Mouse (Mus musculus): Measurements from ENCODE around the gene Ccdc106. TPM values are rescaled to one million over a fixed set of nuclear protein-coding genes. Genes with fewer than 3 reads are reported as not detected.

Ccdc106 gene
- total RNA-seq, 2 experiments from 2014 or later: 0.13 TPM; not detected in 1

Other genes starting within 250 kb of the Ccdc106 start
- gene Fam71e2, start 249.3 kb upstream of the Ccdc106 start, total RNA-seq (2015): not detected in 2 replicates
- gene Fam71e2, start 249.3 kb upstream of the Ccdc106 start, total RNA-seq (2017): not detected in 2 replicates
- gene Il11, start 237.7 kb upstream of the Ccdc106 start, total RNA-seq (2015): not detected in 2 replicates
- gene Il11, start 237.7 kb upstream of the Ccdc106 start, total RNA-seq (2017): not detected in 2 replicates
- gene Tmem190, start 237.6 kb upstream of the Ccdc106 start, total RNA-seq (2015): not detected in 2 replicates
- gene Tmem190, start 237.6 kb upstream of the Ccdc106 start, total RNA-seq (2017): not detected in 2 replicates
- 1.3 and 3.0 TPM in 2 replicates for gene Tmem238, start 230.9 kb upstream of the Ccdc106 start, total RNA-seq (2015)
- gene Tmem238, start 230.9 kb upstream of the Ccdc106 start, total RNA-seq (2017): 0.61 and 2.5 TPM in 2 replicates
- gene Rpl28, start 227.7 kb upstream of the Ccdc106 start, total RNA-seq (2015): 1,340 and 1,433 TPM in 2 replicates
- gene Rpl28, start 227.7 kb upstream of the Ccdc106 start, total RNA-seq (2017): 535 and 673 TPM in 2 replicates
- 313 and 324 TPM in 2 replicates for gene Ube2s, start 208.0 kb upstream of the Ccdc106 start, total RNA-seq (2015)
- 178 and 185 TPM in 2 replicates for gene Ube2s, start 208.0 kb upstream of the Ccdc106 start, total RNA-seq (2017)
- gene Shisa7, start 175.9 kb upstream of the Ccdc106 start, total RNA-seq (2015): not detected in 2 replicates
- not detected in 2 replicates for gene Shisa7, start 175.9 kb upstream of the Ccdc106 start, total RNA-seq (2017)
- gene Isoc2b, start 150.3 kb upstream of the Ccdc106 start, total RNA-seq (2015): 6.5 and 9.2 TPM in 2 replicates
- gene Isoc2b, start 150.3 kb upstream of the Ccdc106 start, total RNA-seq (2017): 70.2 and 91.2 TPM in 2 replicates
- gene Isoc2a, start 143.4 kb upstream of the Ccdc106 start, total RNA-seq (2015): 2.3 and 3.0 TPM in 2 replicates
- gene Isoc2a, start 143.4 kb upstream of the Ccdc106 start, total RNA-seq (2017): 5.0 TPM in 2 replicates
- not detected in 2 replicates for gene Gm36210, start 114.0 kb upstream of the Ccdc106 start, total RNA-seq (2015)
- gene Gm36210, start 114.0 kb upstream of the Ccdc106 start, total RNA-seq (2017): not detected in 2 replicates
- gene Zfp628, start 105.3 kb upstream of the Ccdc106 start, total RNA-seq (2015): 6.7 and 7.3 TPM in 2 replicates
- 1.9 and 3.0 TPM in 2 replicates for gene Zfp628, start 105.3 kb upstream of the Ccdc106 start, total RNA-seq (2017)
- gene Nat14, start 98.5 kb upstream of the Ccdc106 start, total RNA-seq (2015): 0.13 and 0.82 TPM in 2 replicates
- gene Nat14, start 98.5 kb upstream of the Ccdc106 start, total RNA-seq (2017): 0.11 and 1.1 TPM in 2 replicates
- gene Ssc5d, start 94.8 kb upstream of the Ccdc106 start, total RNA-seq (2015): not detected in 2 replicates
- gene Ssc5d, start 94.8 kb upstream of the Ccdc106 start, total RNA-seq (2017): 0.04 TPM in 1 of 2 replicates, not detected in the other
- gene Sbk2, start 56.1 kb upstream of the Ccdc106 start, total RNA-seq (2015): not detected in 2 replicates
- not detected in 2 replicates for gene Sbk2, start 56.1 kb upstream of the Ccdc106 start, total RNA-seq (2017)
- gene Sbk3, start 49.4 kb upstream of the Ccdc106 start, total RNA-seq (2015): 0.09 TPM in 1 of 2 replicates, not detected in the other
- not detected in 2 replicates for gene Sbk3, start 49.4 kb upstream of the Ccdc106 start, total RNA-seq (2017)
- 5.7 and 14.9 TPM in 2 replicates for gene Zfp579, start 24.4 kb upstream of the Ccdc106 start, total RNA-seq (2015)
- 0.81 and 0.89 TPM in 2 replicates for gene Zfp579, start 24.4 kb upstream of the Ccdc106 start, total RNA-seq (2017)
- 24.8 and 26.2 TPM in 2 replicates for gene Zfp524, start 6.1 kb upstream of the Ccdc106 start, total RNA-seq (2015)
- gene Zfp524, start 6.1 kb upstream of the Ccdc106 start, total RNA-seq (2017): 13.5 and 13.9 TPM in 2 replicates
- 19.2 and 20.6 TPM in 2 replicates for gene Fiz1, start 5.9 kb upstream of the Ccdc106 start, total RNA-seq (2015)
- 9.3 and 12.1 TPM in 2 replicates for gene Fiz1, start 5.9 kb upstream of the Ccdc106 start, total RNA-seq (2017)
- 0.30 TPM in 1 of 2 replicates, not detected in the other for gene Gm44973, start 5.1 kb upstream of the Ccdc106 start, total RNA-seq (2015)
- not detected in 2 replicates for gene Gm44973, start 5.1 kb upstream of the Ccdc106 start, total RNA-seq (2017)
- gene Zfp865, start 177 bp upstream of the Ccdc106 start, total RNA-seq (2015): 11.9 and 12.0 TPM in 2 replicates
- 13.6 and 14.4 TPM in 2 replicates for gene Zfp865, start 177 bp upstream of the Ccdc106 start, total RNA-seq (2017)
- 0.62 TPM in 1 of 2 replicates, not detected in the other for gene 4632433K11Rik, start 13.6 kb downstream of the Ccdc106 start, total RNA-seq (2015)
- 0.81 TPM in 1 of 2 replicates, not detected in the other for gene 4632433K11Rik, start 13.6 kb downstream of the Ccdc106 start, total RNA-seq (2017)
- gene Zfp784, start 17.9 kb downstream of the Ccdc106 start, total RNA-seq (2015): 2.5 and 3.2 TPM in 2 replicates
- gene Zfp784, start 17.9 kb downstream of the Ccdc106 start, total RNA-seq (2017): 1.7 TPM in 2 replicates
- 0.25 and 1.6 TPM in 2 replicates for gene Zfp580, start 31.0 kb downstream of the Ccdc106 start, total RNA-seq (2015)
- not detected in 2 replicates for gene Zfp580, start 31.0 kb downstream of the Ccdc106 start, total RNA-seq (2017)
- 68.6 and 71.0 TPM in 2 replicates for gene U2af2, start 41.6 kb downstream of the Ccdc106 start, total RNA-seq (2015)
- 153 and 170 TPM in 2 replicates for gene U2af2, start 41.6 kb downstream of the Ccdc106 start, total RNA-seq (2017)
- 74.6 and 79.4 TPM in 2 replicates for gene Epn1, start 59.7 kb downstream of the Ccdc106 start, total RNA-seq (2015)
- gene Epn1, start 59.7 kb downstream of the Ccdc106 start, total RNA-seq (2017): 76.4 and 88.9 TPM in 2 replicates
- not detected in 2 replicates for gene Rfpl4, start 96.4 kb downstream of the Ccdc106 start, total RNA-seq (2015)
- gene Rfpl4, start 96.4 kb downstream of the Ccdc106 start, total RNA-seq (2017): not detected in 2 replicates
- 1.9 and 2.4 TPM in 2 replicates for gene Rasl2-9, start 105.4 kb downstream of the Ccdc106 start, total RNA-seq (2015)
- gene Rasl2-9, start 105.4 kb downstream of the Ccdc106 start, total RNA-seq (2017): 1.2 TPM in 1 of 2 replicates, not detected in the other
- not detected in 2 replicates for gene Vmn1r55, start 129.1 kb downstream of the Ccdc106 start, total RNA-seq (2015)
- gene Vmn1r55, start 129.1 kb downstream of the Ccdc106 start, total RNA-seq (2017): not detected in 2 replicates
- gene Vmn1r56, start 176.2 kb downstream of the Ccdc106 start, total RNA-seq (2015): not detected in 2 replicates
- not detected in 2 replicates for gene Vmn1r56, start 176.2 kb downstream of the Ccdc106 start, total RNA-seq (2017)
- gene Vmn1r57, start 197.9 kb downstream of the Ccdc106 start, total RNA-seq (2015): not detected in 2 replicates
- not detected in 2 replicates for gene Vmn1r57, start 197.9 kb downstream of the Ccdc106 start, total RNA-seq (2017)

Data from megakaryocyte, adult 5-6 weeks (primary cell).